Mouse (Mus musculus) testis, adult 2 months (tissue): ENCODE results near the gene Onecut3.

Experiments used
- CTCF ChIP-seq: fragments of 200-500 bp; IDR thresholded peaks from 2 replicates; pipeline ENCODE4 v1.5.1; 2012; ENCODE audit warnings: low read depth, mild to moderate bottlenecking, inconsistent platforms, low read length, moderate library complexity; ENCODE audit not compliant: control insufficient read depth, insufficient read depth, insufficient replicate concordance
- POLR2A ChIP-seq: fragments of 200-500 bp; IDR thresholded peaks from 2 replicates; pipeline ENCODE4 v1.6.1; 2012; ENCODE audit warnings: low read depth, mild to moderate bottlenecking, inconsistent platforms, low read length, moderate library complexity; ENCODE audit not compliant: control insufficient read depth

DNA sequence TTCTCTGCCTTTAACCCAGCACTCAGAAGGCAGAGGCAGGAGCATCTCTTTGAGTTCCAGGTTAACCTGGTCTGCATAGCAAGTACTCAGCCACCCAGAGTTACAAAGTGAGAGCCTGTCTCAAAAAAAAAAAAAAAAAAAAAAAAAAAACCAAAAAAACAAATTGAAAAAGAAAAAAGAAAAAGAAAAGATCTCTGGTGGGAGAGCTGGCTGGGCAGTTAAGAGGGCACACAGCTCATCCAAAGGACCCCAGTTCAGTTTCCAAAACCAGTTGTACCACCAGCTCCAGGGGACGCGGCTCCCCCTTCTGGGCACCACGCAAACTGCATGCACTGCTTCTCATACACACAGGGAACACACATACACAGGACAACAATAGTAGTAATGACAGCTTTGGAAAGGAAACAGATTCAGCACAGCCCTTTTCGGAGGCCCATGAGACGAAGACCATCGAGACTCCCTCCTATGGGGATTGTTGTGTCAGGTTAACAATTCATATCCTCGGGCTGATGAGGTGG lies 7.7 kb upstream of the Onecut3 start:
- TF ChIP-seq POLR2A, result no peak
- peak; percentile 78; the same call in 1 of the 2 replicates for TF ChIP-seq CTCF
